Mouse (Mus musculus) spleen, adult 2 months (tissue): ENCODE data around the gene Cdhr3.

ENCODE experiments used
- CTCF ChIP-seq: fragments of 200-500 bp; IDR thresholded peaks from 2 replicates; pipeline ENCODE4 v1.5.1; 2011; ENCODE audit warnings: mild to moderate bottlenecking, inconsistent platforms; ENCODE audit not compliant: insufficient read depth, insufficient read length, insufficient replicate concordance; ENCODE audit errors: extremely low read depth
- POLR2A ChIP-seq: fragments of 200-500 bp; IDR thresholded peaks from 2 replicates; pipeline ENCODE4 v1.6.1; 2011; ENCODE audit warnings: low read depth, low read length, inconsistent platforms

DNA sequence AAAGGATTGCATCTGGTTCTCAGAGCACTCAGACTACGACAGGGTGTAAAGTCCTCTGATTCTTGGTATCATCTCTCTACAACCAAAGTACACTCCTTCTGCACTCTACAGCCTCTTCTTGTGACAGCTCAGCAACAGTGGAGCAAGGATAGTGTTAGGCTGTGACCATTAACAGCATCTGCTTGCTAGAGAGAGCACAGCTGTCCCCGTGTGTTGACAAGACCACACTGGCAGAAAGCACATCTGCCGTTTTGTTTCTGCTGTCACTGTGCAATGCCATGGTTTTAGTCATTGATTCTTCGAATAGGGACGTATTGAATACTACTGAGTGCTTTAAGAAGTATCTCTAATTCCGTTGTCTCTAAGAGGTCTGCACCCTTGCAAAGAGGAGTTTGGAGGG lies 36.6 kb downstream of the Cdhr3 start:
- TF ChIP-seq CTCF (no peak), POLR2A (no peak)
